Mouse (Mus musculus): Measurements from ENCODE around the gene Atp6v1a. TPM values are rescaled to one million over a fixed set of nuclear protein-coding genes. Genes with fewer than 3 reads are reported as not detected.

The Atp6v1a gene
- polyA plus RNA-seq, 2 experiments = 32.9 to 64.4 TPM

DNA sequence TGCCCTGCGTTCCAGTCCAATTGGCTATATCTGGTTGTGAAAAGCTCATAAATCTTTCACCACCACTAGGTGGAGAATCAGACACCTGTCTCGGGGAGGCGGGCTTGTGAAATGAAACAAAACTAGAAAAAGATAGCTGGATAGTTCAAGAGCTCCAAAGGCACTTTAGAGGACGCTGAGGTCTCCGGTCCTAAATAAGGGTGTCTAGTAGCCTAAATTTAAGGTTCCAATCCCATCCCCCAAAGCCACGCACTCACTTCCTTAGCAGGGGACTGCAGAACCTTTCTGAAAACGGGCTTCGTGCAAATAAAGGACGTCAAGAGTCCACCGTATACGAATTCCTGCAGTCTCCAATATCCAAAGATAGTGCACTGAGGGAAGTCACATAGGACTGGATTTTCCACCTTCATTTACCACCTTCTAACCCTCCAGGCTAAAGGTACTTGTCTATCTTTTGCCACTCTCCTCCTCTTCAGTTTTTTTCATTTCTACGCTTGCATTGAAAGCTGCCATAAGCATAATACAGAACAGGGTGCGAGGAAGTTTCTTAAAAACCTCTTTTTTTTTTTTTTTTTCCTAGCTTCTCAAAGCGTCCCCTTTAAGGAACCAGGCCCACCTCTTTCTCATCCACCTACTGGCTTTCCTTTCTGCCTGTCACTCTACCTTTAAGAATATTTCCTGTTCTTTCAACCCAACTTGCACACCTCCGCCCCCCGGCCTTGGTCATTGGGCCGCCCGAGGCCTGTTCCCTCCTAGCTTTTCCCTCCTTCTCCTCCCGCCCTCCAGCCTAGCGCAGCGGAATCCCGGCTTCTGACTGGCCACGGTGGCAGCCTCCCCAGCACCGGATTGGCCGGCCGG, 33.0 kb upstream of the Atp6v1a start:
- WGBS = under 1% methylated on average over 26 of the region's 26 CpGs

DNA sequence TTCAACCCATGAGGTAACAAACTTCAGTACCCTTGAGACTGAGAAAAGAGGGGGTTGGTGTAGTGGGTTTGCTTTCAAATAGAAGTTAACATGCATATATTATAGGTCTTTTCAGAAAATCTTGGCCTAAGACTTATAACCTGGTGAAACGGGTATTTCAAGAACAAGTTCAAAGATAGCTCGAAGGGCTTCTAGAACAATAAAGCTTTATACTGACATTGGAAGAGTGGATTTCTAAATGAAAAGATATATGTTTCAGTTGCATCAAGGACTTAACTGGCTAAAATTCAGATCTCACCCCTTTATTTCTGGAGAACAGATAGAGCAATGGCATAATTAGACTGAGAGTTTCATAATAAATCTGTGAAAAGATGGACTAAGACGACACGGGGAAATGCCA, 29.5 kb upstream of the Atp6v1a start:
- no peak overlapping the region for H3K4me2 ChIP-seq (replicated peaks; ENCODE audit: low read depth, low read length, severe bottlenecking)
- TF ChIP-seq POLR2A (IDR thresholded peaks at IDR 0.05; ENCODE audit: borderline replicate concordance, extremely low read depth, insufficient read depth, insufficient read length) = no peak
- no peaks in the 10 kb centered on the region for H3K4me1 ChIP-seq (ENCODE audit: control insufficient read depth, insufficient read depth, low read length)
- H3K9ac ChIP-seq (ENCODE audit: low read depth, low read length, severe bottlenecking) = no peak overlapping the region
- no peaks in the 10 kb centered on the region for H3K9me3 ChIP-seq (ENCODE audit: control insufficient read depth, low read length)
- no peak overlapping the region for H3K27ac ChIP-seq (replicated peaks; ENCODE audit: low read depth, low read length)
- H3K27me3 ChIP-seq (ENCODE audit: control insufficient read depth, insufficient read depth, low read length) = no peaks in the 10 kb centered on the region
- H3K36me3 ChIP-seq (ENCODE audit: control insufficient read depth, insufficient read depth, low read length) = no peaks in the 10 kb centered on the region
- DNase-seq (ENCODE audit: low spot score) = no peak
- H3K4me3 ChIP-seq (replicated peaks; ENCODE audit: low read length) = no peak overlapping the region
- 86% methylated on average over 4 of the region's 4 CpGs for WGBS
- ATAC-seq (ENCODE audit: low FRiP score, low read depth) = no peak

More for the DNA sequence above, 33.0 kb upstream of the Atp6v1a start:
- DNase-seq (ENCODE audit: low spot score) (peak; percentile 98), ATAC-seq (ENCODE audit: low FRiP score, low read depth) (peak; percentile 99)
- Histone ChIP-seq H3K9ac (ENCODE audit: low read depth, low read length, severe bottlenecking) (peak overlapping the region; percentile 96), H3K4me1 (ENCODE audit: control insufficient read depth, insufficient read depth, low read length) (peaks cover 13% of the 10 kb centered on the region), H3K4me2 (replicated peaks; ENCODE audit: low read depth, low read length, severe bottlenecking) (peak overlapping the region; percentile 67), H3K27ac (replicated peaks; ENCODE audit: low read depth, low read length) (peak overlapping the region; percentile 84), H3K9me3 (ENCODE audit: control insufficient read depth, low read length) (no peaks in the 10 kb centered on the region), H3K27me3 (ENCODE audit: control insufficient read depth, insufficient read depth, low read length) (no peaks in the 10 kb centered on the region), H3K36me3 (ENCODE audit: control insufficient read depth, insufficient read depth, low read length) (no peaks in the 10 kb centered on the region), H3K4me3 (replicated peaks; ENCODE audit: low read length) (peak overlapping the region; percentile 90)
- no peak for TF ChIP-seq POLR2A (IDR thresholded peaks at IDR 0.05; ENCODE audit: borderline replicate concordance, extremely low read depth, insufficient read depth, insufficient read length)

DNA sequence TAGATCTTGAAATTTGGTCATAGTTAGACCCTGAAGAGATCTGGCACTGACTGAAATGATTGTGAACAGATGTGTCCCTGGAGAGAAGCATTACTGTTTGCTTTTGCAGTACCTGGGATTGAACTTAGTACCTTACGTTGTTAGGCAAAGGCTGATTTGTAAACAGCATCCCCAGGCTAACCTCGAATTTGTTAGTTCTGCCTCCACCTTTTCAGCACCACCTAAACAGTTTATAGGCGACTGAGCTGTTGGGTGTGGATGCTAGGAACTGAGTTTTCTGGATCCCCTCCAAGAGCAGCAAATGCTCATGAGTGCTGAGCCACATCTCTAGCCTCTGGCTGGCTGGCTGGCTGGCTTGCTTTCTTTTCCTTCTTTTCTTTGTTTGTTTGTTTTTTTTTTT, 25.7 kb upstream of the Atp6v1a start:
- WGBS = 46% methylated on average over 3 of the region's 3 CpGs
- H3K4me2 ChIP-seq (replicated peaks; ENCODE audit: low read depth, low read length, severe bottlenecking) = no peak overlapping the region
- DNase-seq (ENCODE audit: low spot score) (peak; percentile 16), ATAC-seq (ENCODE audit: low FRiP score, low read depth) (no peak)
- H3K27ac ChIP-seq (replicated peaks; ENCODE audit: low read depth, low read length) = no peak overlapping the region
- no peaks in the 10 kb centered on the region for H3K9me3 ChIP-seq (ENCODE audit: control insufficient read depth, low read length)
- H3K4me3 ChIP-seq (replicated peaks; ENCODE audit: low read length) = no peak overlapping the region
- peaks cover 4% of the 10 kb centered on the region; the same call in 1 of the 2 replicates for H3K36me3 ChIP-seq (ENCODE audit: control insufficient read depth, insufficient read depth, low read length)
- no peak for TF ChIP-seq POLR2A (IDR thresholded peaks at IDR 0.05; ENCODE audit: borderline replicate concordance, extremely low read depth, insufficient read depth, insufficient read length)
- H3K27me3 ChIP-seq (ENCODE audit: control insufficient read depth, insufficient read depth, low read length) = no peaks in the 10 kb centered on the region
- H3K4me1 ChIP-seq (ENCODE audit: control insufficient read depth, insufficient read depth, low read length) = no peaks in the 10 kb centered on the region
- no peak overlapping the region for H3K9ac ChIP-seq (ENCODE audit: low read depth, low read length, severe bottlenecking)

DNA sequence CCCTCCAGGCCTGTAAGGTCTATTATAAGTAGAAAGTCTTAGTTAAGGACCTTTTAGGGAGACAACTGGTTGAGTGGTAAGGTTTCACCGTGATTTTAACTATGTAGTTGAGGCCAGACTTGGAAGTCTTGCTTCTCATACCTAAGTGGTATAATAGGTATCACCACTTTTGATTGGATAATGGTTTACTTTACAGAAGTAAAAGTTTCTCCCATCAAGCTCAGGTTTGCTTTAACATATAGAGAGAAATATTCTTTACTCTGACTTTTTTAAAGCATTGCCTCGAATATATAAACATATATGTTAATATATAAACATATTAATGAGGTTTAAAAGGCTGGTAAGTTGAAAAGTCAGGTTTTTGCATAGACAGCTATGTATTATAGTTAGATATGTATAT, 24.3 kb upstream of the Atp6v1a start:
- Histone ChIP-seq H3K9me3 (ENCODE audit: control insufficient read depth, low read length) (no peaks in the 10 kb centered on the region), H3K9ac (ENCODE audit: low read depth, low read length, severe bottlenecking) (no peak overlapping the region), H3K4me3 (replicated peaks; ENCODE audit: low read length) (no peak overlapping the region), H3K4me2 (replicated peaks; ENCODE audit: low read depth, low read length, severe bottlenecking) (no peak overlapping the region), H3K36me3 (ENCODE audit: control insufficient read depth, insufficient read depth, low read length) (peaks cover 15% of the 10 kb centered on the region), H3K27me3 (ENCODE audit: control insufficient read depth, insufficient read depth, low read length) (no peaks in the 10 kb centered on the region), H3K27ac (replicated peaks; ENCODE audit: low read depth, low read length) (no peak overlapping the region), H3K4me1 (ENCODE audit: control insufficient read depth, insufficient read depth, low read length) (no peaks in the 10 kb centered on the region)
- DNase-seq (ENCODE audit: low spot score) (no peak), ATAC-seq (ENCODE audit: low FRiP score, low read depth) (no peak)
- WGBS = 86% methylated on average over 2 of the region's 2 CpGs
- no peak for TF ChIP-seq POLR2A (IDR thresholded peaks at IDR 0.05; ENCODE audit: borderline replicate concordance, extremely low read depth, insufficient read depth, insufficient read length)

DNA sequence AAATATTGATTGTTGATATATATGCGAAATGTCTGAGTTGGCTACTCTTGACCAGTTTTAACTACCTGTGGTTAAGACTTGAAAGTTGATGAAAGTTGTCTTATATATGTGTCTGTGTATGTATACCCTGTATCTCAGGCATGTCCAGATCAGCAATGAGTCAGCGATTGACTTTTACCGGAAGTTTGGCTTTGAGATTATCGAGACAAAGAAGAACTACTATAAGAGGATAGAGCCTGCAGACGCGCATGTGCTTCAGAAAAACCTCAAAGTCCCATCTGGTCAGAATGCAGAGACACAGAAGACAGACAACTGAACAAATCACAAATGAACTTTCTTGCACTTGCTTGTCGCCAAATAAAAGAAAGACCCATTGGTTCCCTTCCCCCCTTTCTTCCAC, 19.8 kb upstream of the Atp6v1a start:
- H3K4me3 ChIP-seq (replicated peaks; ENCODE audit: low read length) = no peak overlapping the region
- H3K9ac ChIP-seq (ENCODE audit: low read depth, low read length, severe bottlenecking) = no peak overlapping the region
- H3K4me1 ChIP-seq (ENCODE audit: control insufficient read depth, insufficient read depth, low read length) = no peaks in the 10 kb centered on the region
- no peak for DNase-seq (ENCODE audit: low spot score)
- H3K27me3 ChIP-seq (ENCODE audit: control insufficient read depth, insufficient read depth, low read length) = no peaks in the 10 kb centered on the region
- 95% methylated on average over 7 of the region's 7 CpGs for WGBS
- H3K36me3 ChIP-seq (ENCODE audit: control insufficient read depth, insufficient read depth, low read length) = peaks cover 30% of the 10 kb centered on the region
- H3K4me2 ChIP-seq (replicated peaks; ENCODE audit: low read depth, low read length, severe bottlenecking) = no peak overlapping the region
- no peak overlapping the region for H3K27ac ChIP-seq (replicated peaks; ENCODE audit: low read depth, low read length)
- ATAC-seq (ENCODE audit: low FRiP score, low read depth) = no peak
- H3K9me3 ChIP-seq (ENCODE audit: control insufficient read depth, low read length) = no peaks in the 10 kb centered on the region
- TF ChIP-seq POLR2A (IDR thresholded peaks at IDR 0.05; ENCODE audit: borderline replicate concordance, extremely low read depth, insufficient read depth, insufficient read length) = no peak

All from limb, embryonic 14.5 days (tissue).